Mouse (Mus musculus): Measurements from ENCODE around the gene Rngtt.
A peak's percentile ranks its signal among the peaks of the same experiment; 100 is the strongest.

Rngtt gene

DNA sequence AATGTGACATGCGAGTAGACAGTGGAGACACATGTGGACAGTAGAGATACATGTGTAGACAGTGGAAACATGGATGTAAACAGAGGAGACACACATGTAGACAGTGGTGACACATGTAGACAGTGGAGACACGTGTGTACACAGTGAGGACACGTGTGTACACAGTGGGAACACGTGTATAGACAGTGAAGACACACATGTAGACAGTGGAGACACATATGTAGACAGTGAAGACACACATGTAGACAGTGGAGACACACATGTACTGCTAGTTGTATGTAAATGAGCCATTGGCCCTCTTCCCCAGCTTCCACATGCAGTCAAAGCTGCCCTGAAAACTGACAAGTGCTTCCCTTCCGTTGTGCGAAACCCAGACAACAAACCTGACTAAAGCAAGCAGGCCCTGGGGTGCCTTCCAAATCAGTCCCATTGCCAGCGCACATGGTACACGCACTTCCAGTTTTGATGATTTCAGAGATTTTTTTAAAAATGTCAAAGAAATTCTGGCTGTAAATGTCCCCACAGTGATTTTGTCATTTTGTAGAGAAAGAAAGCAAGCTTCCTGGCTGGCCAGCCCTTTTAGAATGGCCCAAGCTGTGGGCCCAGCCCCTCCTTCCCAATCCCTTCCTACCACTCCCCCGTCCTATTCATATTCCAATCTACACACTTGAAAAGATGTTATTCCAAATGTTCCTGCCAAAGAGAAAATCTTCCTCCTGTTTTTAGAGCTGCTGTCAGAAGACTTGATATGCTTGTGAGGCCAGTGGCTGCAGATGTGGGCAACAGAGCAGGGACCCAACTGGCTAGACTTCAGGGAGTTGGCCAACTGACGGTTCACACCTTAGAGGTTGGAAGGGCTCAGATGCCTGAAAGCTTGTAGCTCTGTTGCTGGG lies 204.2 kb downstream of the Rngtt start:
- DNase-seq (ENCODE audit: low spot score), result no peak

DNA sequence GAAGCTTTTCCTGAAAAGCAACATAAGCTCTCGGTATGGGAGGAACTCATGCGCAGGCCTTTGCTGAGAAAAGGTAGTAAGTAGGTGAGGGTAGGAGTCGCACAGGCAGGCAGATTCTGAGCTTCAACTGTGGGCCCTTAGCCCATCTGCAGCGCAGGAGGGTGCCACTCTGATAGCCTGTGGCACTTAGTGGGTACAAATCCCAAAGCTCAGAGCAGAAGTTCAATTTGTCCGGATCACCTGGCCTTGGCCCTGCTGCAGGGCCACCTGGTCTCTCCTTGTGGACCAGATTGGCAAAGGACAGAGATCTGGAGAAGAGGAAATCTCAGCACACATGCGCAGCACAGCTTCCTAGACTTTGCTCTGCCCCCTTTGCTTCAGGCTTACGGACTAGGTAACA lies 210.1 kb downstream of the Rngtt start:
- DNase-seq (ENCODE audit: low spot score), result no peak

DNA sequence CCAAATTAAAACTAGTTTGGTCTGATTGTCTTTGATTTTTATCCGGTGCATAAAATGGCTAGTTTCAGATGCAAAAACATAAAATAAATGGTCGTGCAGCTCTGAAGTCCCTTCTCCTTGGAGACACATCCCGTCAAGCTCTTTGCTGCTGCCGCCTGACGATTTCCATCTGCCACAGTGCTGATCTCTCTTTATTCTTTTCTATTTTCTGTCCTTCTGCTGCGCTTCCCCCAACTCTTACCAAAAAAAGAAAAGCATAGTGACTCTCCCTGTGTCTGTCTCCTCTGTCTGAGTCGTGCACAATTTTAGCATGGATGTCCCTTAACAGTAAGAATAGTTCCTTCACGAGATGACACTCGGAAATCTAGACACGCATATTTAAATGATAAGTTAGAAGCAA lies 210.8 kb downstream of the Rngtt start:
- DNase-seq (ENCODE audit: low spot score), result no peak

DNA sequence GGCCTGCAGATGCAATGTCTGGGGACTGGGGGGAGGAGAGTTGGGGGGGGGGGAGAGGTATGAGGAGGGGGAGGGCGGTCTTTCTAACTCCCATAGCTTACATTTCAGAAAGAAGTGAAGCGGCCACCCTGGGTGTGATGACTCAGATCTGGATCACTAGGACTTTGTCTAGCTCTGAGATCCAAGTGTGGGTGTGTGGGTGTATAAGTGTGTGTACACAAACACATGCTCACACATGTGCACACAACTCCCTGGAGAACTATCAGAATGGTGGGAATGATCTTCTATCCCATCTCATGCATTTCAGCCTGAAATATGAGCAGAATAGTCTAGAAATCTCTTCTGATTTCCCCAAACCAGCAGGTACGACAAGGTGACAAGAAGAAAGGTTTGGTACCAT lies 213.7 kb downstream of the Rngtt start:
- no peak for DNase-seq (ENCODE audit: low spot score)

DNA sequence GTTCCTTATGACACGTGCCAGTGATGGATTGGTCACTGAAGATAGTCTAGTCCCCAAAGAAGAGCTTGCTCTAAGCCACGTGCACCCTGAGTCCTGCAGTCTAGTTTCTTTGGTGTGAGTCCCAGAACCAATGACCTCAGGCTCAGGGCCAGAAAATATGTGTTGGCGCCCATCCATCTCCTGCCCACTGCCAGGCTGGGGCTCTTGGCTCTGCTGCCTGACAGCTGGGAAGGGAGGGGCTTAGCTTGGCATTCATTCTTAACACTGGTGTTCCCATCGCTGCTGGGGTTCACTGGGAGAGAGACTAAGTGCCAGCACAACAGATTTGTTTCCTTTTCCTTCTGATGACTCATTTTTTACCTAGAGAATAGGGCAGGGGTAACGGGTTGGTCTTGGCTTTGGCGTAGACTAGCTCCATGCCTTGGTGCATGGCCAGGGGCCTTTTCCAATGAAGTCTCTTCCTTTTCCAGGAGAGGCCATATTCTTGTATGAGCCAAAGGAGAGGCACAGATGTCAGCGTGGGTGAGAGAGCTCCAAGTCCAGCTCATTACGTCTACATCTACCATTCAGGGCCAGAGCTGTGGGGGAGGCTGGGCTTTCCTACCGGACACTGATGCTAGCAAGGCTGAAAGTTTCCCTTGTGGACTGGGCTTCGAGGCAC lies 214.5 kb downstream of the Rngtt start:
- peak; percentile 63 for DNase-seq (ENCODE audit: low spot score)

DNA sequence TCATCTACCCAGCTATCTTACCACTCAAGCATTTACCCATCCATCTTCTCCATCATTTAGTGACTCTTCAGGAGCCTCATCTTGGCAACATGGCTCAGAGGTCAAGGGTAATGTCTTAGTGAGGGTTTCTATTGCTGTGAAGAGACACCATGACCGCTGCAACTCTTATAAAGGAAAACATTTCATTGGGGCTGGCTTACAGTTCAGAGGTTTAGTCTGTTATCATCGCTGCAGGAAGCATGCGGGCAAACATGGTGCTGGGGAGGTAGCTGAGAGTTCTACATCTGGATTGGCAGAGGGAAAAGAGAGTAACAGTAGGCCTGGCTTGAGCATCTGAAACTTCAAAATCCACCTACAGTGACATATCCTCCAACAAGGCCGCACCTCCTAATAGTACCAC lies 215.2 kb downstream of the Rngtt start:
- no peak for DNase-seq (ENCODE audit: low spot score)

DNA sequence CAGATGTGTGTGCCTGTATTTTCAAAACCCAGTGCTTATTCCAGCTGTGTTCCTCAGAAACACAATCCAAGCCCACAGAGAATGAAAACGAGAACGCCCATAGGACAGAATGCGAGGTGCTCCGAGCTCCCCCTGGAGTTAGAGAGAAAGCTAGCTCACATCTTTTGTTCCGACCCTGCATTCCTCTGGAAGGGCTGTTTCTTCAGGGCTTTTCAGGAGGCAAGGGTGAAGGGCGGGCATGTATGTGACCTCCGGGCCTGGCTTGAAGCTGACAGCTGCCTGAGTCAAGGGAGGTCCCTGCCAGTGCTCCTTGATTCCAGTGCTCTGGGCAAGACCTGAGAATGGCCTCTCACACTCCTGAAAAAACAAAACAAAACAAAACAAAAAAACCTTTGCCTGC lies 216.0 kb downstream of the Rngtt start:
- DNase-seq (ENCODE audit: low spot score), result no peak

DNA sequence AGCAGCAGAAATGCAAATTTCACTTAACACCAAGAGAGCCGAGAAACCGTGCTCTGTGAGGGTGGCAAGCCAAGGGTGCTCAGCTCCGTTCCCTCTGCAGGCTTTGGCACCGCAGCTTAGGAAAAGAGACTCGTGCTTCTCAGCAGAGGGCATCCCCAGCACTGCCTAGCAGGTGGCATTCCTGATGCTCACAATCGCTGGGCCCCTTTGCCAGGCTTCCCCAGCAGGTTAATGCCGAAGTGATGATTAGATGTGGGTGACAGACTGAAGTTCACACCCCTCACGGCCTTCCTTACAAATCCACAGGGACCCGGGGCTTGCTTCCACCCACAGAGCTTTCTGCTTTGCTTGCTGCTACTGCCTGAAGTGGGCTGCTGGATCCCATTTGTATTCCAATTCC lies 216.6 kb downstream of the Rngtt start:
- DNase-seq (ENCODE audit: low spot score), result peak; percentile 19

DNA sequence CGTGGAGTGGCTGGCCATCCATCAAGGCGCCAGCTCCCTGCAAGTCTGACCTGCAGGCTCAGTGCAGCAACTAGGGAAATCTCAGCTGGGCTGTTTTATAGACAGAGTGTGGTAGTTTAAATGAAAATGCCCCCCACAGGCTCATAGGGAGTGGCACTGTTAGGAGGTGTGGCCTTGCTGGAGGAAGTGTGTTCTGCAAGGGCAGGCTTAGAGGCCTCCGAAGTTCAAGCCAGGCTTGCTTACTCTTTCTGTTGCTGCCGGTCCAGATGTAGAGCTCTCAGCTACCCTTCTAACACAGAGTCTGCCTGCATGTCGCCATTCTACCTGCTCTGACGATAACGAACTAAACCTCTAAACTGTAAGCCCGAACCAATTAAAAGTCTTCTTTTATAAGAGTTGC lies 222.5 kb downstream of the Rngtt start:
- no peak for DNase-seq (ENCODE audit: low spot score)

DNA sequence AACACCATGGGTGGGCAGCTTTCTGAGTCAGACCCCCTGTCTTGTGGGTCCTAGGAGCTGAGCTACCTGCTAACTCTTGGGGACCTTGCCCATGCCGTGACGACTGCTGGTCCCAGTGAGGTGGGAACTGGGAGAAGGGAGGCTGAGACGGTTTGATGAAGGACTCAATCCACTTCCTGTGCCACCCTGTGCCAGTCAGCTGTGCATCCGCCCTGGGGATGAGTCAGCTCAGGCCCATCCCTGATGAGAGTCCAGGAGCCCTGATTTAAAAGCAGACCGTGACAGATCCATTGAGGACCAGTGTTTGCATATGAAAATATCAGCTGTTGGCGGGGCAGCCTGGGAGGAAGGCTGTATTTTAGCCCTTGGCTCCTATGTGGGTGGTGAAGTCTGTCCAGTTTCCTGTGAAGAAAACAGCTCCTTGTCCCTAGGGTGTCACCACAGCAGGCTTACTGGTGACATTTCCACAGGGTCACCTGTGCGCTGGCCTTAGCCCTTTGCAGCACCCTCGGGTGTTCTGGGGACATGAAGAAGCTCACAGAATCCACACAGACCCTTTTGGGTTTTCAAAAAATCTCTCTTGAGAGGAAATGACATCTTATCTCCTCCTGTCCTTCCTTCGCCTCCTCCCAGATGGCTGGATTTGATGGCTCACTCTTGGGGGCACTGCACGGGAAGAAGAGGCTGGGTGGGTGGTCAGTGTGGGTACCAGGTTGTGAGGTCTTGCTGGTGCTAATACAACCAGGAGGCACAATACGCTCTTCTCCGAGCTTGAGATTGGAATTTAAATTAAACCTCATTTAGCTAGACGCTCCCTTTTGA lies 234.9 kb downstream of the Rngtt start:
- DNase-seq (ENCODE audit: low spot score), result no peak

DNA sequence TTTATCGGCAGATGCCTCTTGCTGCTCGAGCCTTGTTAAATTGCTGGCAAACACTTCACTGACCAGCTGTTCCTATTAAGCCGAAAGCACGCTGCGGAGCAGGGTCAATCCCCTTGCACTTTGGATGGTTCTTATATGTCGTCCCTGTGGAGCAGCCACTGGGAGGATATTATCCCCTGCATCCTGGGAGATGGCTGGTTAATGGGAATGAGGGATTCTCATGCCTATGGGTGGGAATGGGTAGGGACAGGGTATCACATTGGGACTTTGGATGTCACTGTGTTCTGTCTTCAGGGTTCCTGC lies 235.4 kb downstream of the Rngtt start:
- no peak for DNase-seq (ENCODE audit: low spot score)

DNA sequence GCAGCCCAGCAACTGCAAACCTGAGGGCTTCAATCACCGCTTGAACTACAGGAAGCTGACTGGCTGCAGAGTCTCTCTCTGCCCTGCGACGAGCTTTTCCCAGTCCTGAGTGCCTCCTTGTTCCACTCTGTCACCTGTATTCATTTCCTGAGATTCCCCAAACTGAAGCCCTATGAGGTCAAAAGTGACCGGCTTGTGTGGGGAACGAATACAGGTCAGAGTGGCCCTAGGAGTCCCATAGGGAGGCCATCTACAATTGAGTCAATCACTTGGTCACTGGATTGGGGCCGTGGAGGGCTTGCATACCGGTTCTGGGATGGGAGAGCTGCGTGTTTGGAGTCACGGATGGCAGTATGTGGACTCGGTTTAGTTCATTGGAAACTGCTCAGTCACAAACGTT lies 236.2 kb downstream of the Rngtt start:
- DNase-seq (ENCODE audit: low spot score), result no peak

DNA sequence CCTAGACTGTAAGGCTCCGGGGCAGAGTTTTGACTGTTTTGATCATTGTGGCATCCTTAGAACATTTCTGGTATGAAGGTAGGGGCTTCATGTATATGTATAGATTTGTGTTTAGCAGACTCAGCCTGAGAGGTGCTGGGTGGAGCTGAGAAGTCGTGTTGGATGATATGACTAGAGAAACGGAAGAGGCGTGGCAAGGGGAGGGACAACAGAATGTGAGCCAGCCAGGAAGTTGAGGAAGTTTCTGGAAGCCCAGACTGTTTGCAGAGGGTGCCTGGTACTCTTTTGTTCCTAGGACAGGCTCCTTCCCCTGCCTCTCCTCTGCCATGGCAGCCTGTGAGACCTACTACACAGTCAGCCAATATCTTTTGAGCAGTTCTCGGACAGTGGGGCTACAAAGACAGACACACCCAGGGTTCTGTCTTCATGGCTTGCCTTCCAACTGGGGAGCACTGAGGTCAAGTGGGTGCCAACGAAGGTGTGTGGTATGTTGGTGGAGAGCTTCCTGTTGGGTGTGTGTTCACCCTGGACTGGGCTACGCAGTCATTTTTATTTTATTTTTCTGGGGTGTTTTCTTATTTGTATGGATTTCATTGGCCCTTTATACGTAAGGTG lies 237.3 kb downstream of the Rngtt start:
- no peak for DNase-seq (ENCODE audit: low spot score)

DNA sequence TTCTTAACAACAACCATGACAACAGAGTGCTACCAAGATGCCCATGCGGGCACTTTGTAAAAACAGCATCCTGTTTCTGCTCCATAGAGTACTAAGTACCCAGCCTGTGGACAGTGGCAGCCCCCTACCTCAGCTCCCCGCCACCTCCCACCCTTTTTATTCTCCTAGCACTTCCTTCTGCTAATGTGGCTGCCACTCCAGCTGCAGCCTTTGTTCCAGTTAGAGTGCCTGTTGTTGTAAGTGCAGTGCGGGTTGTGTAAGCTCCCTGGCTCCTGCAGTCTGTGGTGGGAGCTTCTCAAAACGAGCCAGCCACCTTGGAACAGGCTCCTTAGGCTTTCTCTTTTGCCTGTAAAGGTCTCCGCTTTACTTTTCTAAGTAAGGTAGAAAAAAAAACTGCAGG lies 239.5 kb downstream of the Rngtt start:
- no peak for DNase-seq (ENCODE audit: low spot score)

Measured in testis, postnatal 10 days (tissue).